Comparison of ENCODE assay signal across 9 mouse cellular contexts in the genomic region with DNA sequence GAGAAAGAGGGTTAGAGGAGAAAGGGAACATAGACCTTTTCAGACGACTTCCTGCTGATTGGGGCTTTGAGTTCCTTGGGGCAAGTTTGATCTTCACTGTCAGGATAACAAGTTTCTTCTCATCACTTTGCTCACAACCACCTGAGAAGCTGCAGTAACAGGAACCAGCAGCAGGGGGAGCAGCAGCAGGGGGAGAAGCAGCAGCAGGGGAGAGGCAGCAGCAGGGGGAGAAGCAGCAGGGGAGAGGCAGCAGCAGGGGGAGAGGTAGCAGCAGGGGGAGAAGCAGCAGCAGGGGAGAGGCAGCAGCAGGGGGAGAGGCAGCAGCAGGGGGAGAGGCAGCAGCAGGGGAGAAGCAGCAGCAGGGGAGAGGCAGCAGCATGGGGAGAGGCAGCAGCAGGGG. TPM values are rescaled to one million over a fixed set of nuclear protein-coding genes. Genes with fewer than 3 reads are reported as not detected.
DNase-seq lines count a peak whose midpoint lies in the region; ATAC-seq and TF ChIP-seq lines count a peak whose summit lies in the region.
"Had no signal": no experiment of that assay in that cellular context is flagged by ENCODE, and none has a peak within 500 bp of the region (broad histone marks: within the 10 kb centered on the region; RNA-seq: fewer than 3 reads in every experiment).

No protein-coding gene starts in this region.

- H3K4me2 ChIP-seq in intestine, embryonic 14.5 days (ENCODE audit: low read length), result no peak overlapping the region
- no peak overlapping the region for H3K4me2 ChIP-seq in intestine, embryonic 15.5 days (replicated peaks)
- H3K4me2 ChIP-seq: limb, embryonic 15.5 days had no signal

- no peak for TF ChIP-seq POLR2A in cortical plate, adult 2 months (IDR thresholded peaks at IDR 0.05; ENCODE audit: extremely low read depth, insufficient read depth, low read length)

- H3K9ac ChIP-seq in intestine, embryonic 14.5 days (ENCODE audit: low read length), result no peak overlapping the region
- H3K9ac ChIP-seq in intestine, embryonic 15.5 days, result no peak overlapping the region
- H3K9ac ChIP-seq: limb, embryonic 15.5 days had no signal

- H3K4me3 ChIP-seq in intestine, embryonic 14.5 days (ENCODE audit: low read depth, low read length), result no peak overlapping the region
- no peak overlapping the region for H3K4me3 ChIP-seq in intestine, embryonic 15.5 days (replicated peaks)
- H3K4me3 ChIP-seq in E14TG2a.4 (replicated peaks; ENCODE audit: low read length), result no peak overlapping the region
- H3K4me3 ChIP-seq in cortical plate, adult 2 months (ENCODE audit: insufficient read depth, low read length), result no peak overlapping the region
- H3K4me3 ChIP-seq: limb, embryonic 15.5 days had no signal

- H3K27ac ChIP-seq in intestine, embryonic 14.5 days (ENCODE audit: low read depth), result no peak overlapping the region
- H3K27ac ChIP-seq in intestine, embryonic 15.5 days, result no peak overlapping the region
- H3K27ac ChIP-seq in cortical plate, adult 2 months (ENCODE audit: insufficient read depth, low read length), result no peak overlapping the region
- H3K27ac ChIP-seq: limb, embryonic 15.5 days had no signal

- peak; percentile 60 for DNase-seq in CD4-positive, CD25-positive, alpha-beta regulatory T cell, adult 2 months (ENCODE audit: low read depth, low spot score)
- DNase-seq in intestine, embryonic 14.5 days (ENCODE audit: low spot score), result peak; percentile 69
- peak; percentile 35 for DNase-seq in thymus, postnatal 0 days (ENCODE audit: low spot score)

- peak; percentile 15; the same call in 1 of the 2 replicates for TF ChIP-seq CTCF in E14TG2a.4 (conservative IDR thresholded peaks at IDR 0.05; ENCODE audit: low read length)
- peak; percentile 39 for TF ChIP-seq CTCF in cortical plate, adult 2 months (IDR thresholded peaks at IDR 0.05; ENCODE audit: extremely low read depth, insufficient read depth, low read length)

- peaks cover 6% of the 10 kb centered on the region; the same call in 1 of the 2 replicates for H3K4me1 ChIP-seq in intestine, embryonic 14.5 days (replicated peaks; ENCODE audit: control insufficient read depth, insufficient read depth, low read length)
- peaks cover 8% of the 10 kb centered on the region; the same call in 1 of the 2 replicates for H3K4me1 ChIP-seq in intestine, embryonic 15.5 days (replicated peaks)
- peaks cover 9% of the 10 kb centered on the region; the same call in 1 of the 2 replicates for H3K4me1 ChIP-seq in E14TG2a.4 (replicated peaks; ENCODE audit: low read depth, low read length)
- no peaks in the 10 kb centered on the region for H3K4me1 ChIP-seq in cortical plate, adult 2 months (ENCODE audit: control insufficient read depth, insufficient read depth, low read length)

- no peaks in the 10 kb centered on the region for H3K9me3 ChIP-seq in intestine, embryonic 14.5 days (ENCODE audit: control insufficient read depth, low read length)
- H3K9me3 ChIP-seq in intestine, embryonic 15.5 days, result no peaks in the 10 kb centered on the region
- peaks cover 4% of the 10 kb centered on the region; the same call in 1 of the 2 replicates for H3K9me3 ChIP-seq in E14TG2a.4 (ENCODE audit: low read length)
- H3K9me3 ChIP-seq: limb, embryonic 15.5 days had no signal

- 39% methylated on average over 1 of the region's 1 CpGs for WGBS in intestine, embryonic 14.5 days
- 33% methylated on average over 1 of the region's 1 CpGs for WGBS in intestine, embryonic 15.5 days

- no peaks in the 10 kb centered on the region for H3K36me3 ChIP-seq in intestine, embryonic 14.5 days (ENCODE audit: control insufficient read depth, insufficient read depth, low read length)
- H3K36me3 ChIP-seq in intestine, embryonic 15.5 days, result no peaks in the 10 kb centered on the region
- H3K36me3 ChIP-seq in E14TG2a.4 (ENCODE audit: insufficient read depth, low read length), result no peaks in the 10 kb centered on the region
- H3K36me3 ChIP-seq: limb, embryonic 15.5 days had no signal

- H3K27me3 ChIP-seq in intestine, embryonic 14.5 days (replicated peaks; ENCODE audit: control insufficient read depth, insufficient read depth, low read length), result peaks cover 24% of the 10 kb centered on the region
- peaks cover 14% of the 10 kb centered on the region for H3K27me3 ChIP-seq in intestine, embryonic 15.5 days (replicated peaks)
- peaks cover 31% of the 10 kb centered on the region for H3K27me3 ChIP-seq in E14TG2a.4 (ENCODE audit: insufficient read depth, low read length)

- ATAC-seq in CD4-positive, CD25-positive, alpha-beta regulatory T cell, adult 4 months, result no peak
- no peak for ATAC-seq in intestine, embryonic 14.5 days (replicated peaks; ENCODE audit: low FRiP score, low TSS enrichment, low read depth)
- ATAC-seq in intestine, embryonic 15.5 days, result no peak
- ATAC-seq in megakaryocyte-erythroid progenitor cell, adult 5-6 weeks (replicated peaks; ENCODE audit: low FRiP score, low TSS enrichment, poor library complexity, severe bottlenecking), result 0 out of 2 replicates have a peak, but pooled peaks have one; percentile 32

RNA-seq across cellular contexts. Expression of gene Sgcg, which starts 19.0 kb away (rescaled TPM):
- polyA plus RNA-seq in CD4-positive, CD25-positive, alpha-beta regulatory T cell, adult 4 months (2017; shearing (Covaris generic)), result not detected
- polyA plus RNA-seq in intestine, embryonic 14.5 days (2014; fragmentation: Nextera tagmentation; extraction: Ambion mirVana), result 0.14 and 0.20 TPM in 2 replicates
- polyA plus RNA-seq in intestine, embryonic 15.5 days (2015; fragmentation: Nextera tagmentation; extraction: Ambion mirVana), result 0.78 and 0.79 TPM in 2 replicates
- 0.04 and 0.08 TPM in 2 replicates for polyA plus RNA-seq in cortical plate, adult 2 months (2012; rRNA removed)
- total RNA-seq in megakaryocyte-erythroid progenitor cell, adult 5-6 weeks (2014; fragmentation: Nextera tagmentation), result not detected in 2 replicates
- not detected in 2 replicates for total RNA-seq in megakaryocyte-erythroid progenitor cell, adult 5-6 weeks (2017)
- polyA plus RNA-seq in thymus, postnatal 0 days (2015; fragmentation: Nextera tagmentation; extraction: Ambion mirVana), result 0.48 and 0.62 TPM in 2 replicates

RNA-seq across cellular contexts. Expression of gene Arl11, which starts 32.3 kb away (rescaled TPM):
- polyA plus RNA-seq in CD4-positive, CD25-positive, alpha-beta regulatory T cell, adult 4 months (2017; shearing (Covaris generic)), result not detected
- polyA plus RNA-seq in intestine, embryonic 14.5 days (2014; fragmentation: Nextera tagmentation; extraction: Ambion mirVana), result 0.75 and 0.91 TPM in 2 replicates
- 0.78 and 1.1 TPM in 2 replicates for polyA plus RNA-seq in intestine, embryonic 15.5 days (2015; fragmentation: Nextera tagmentation; extraction: Ambion mirVana)
- polyA plus RNA-seq in cortical plate, adult 2 months (2012; rRNA removed), result 1.1 and 1.5 TPM in 2 replicates
- total RNA-seq in megakaryocyte-erythroid progenitor cell, adult 5-6 weeks (2014; fragmentation: Nextera tagmentation), result 0.99 and 2.4 TPM in 2 replicates
- total RNA-seq in megakaryocyte-erythroid progenitor cell, adult 5-6 weeks (2017), result 0.46 TPM in 1 of 2 replicates, not detected in the other
- 2.7 and 3.7 TPM in 2 replicates for polyA plus RNA-seq in thymus, postnatal 0 days (2015; fragmentation: Nextera tagmentation; extraction: Ambion mirVana)
